Mouse (Mus musculus) MEL (cell line): ENCODE measurements at regions not wholly inside any gene's neighbourhood (a gene's known extent, or its start where the extent isn't known, plus 50 kb on each side); places are given as distances from the start of the nearest gene placed in this dataset.

Experiments
- CTCF ChIP-seq, 3 experiments: IDR thresholded peaks in 2 of 3; conservative IDR thresholded peaks in 1 of 3; 2 replicates each; pipeline ENCODE4 v1.5.1; 2011 to 2012; ENCODE audit warnings: low read length in 3 of 3, low read depth in 2 of 3, mild to moderate bottlenecking in 2 of 3, improper control_type of control experiment in 1 of 3, inconsistent platforms in 1 of 3, mixed read lengths in 1 of 3, moderate library complexity in 1 of 3; ENCODE audit not compliant: control insufficient read depth in 1 of 3, insufficient read depth in 1 of 3, poor library complexity in 1 of 3, severe bottlenecking in 1 of 3
- E2F4 ChIP-seq: IDR thresholded peaks from 2 replicates; pipeline ENCODE4 v1.6.1; 2011; ENCODE audit warnings: low read depth, low read length, improper control_type of control experiment, borderline replicate concordance
- EP300 ChIP-seq, 2 experiments: IDR thresholded peaks; 2 replicates each; pipeline ENCODE4 v1.6.1; 2011; ENCODE audit warnings: improper control_type of control experiment in 2 of 2, low read length in 2 of 2, low read depth in 1 of 2, mild to moderate bottlenecking in 1 of 2
- GABPA ChIP-seq: IDR thresholded peaks from 2 replicates; pipeline ENCODE4 v1.6.1; 2012; ENCODE audit warnings: low read depth, mild to moderate bottlenecking, inconsistent platforms, low read length, improper control_type of control experiment, moderate library complexity
- POLR2A ChIP-seq, 2 experiments: IDR thresholded peaks; 2 replicates each; pipeline ENCODE4 v1.6.1; 2011 to 2012; ENCODE audit warnings: low read length in 2 of 2, mild to moderate bottlenecking in 2 of 2, control low read depth in 1 of 2, improper control_type of control experiment in 1 of 2, low read depth in 1 of 2, moderate library complexity in 1 of 2; ENCODE audit not compliant: control insufficient read depth in 1 of 2, insufficient read depth in 1 of 2, poor library complexity in 1 of 2
- POLR2AphosphoS5 ChIP-seq: IDR thresholded peaks from 2 replicates; pipeline ENCODE4 v1.6.1; 2012; ENCODE audit warnings: low read depth, borderline replicate concordance, mild to moderate bottlenecking, inconsistent platforms, low read length, moderate library complexity, mixed read lengths
- RAD21 ChIP-seq: IDR thresholded peaks from 2 replicates; pipeline ENCODE4 v1.6.1; 2011; ENCODE audit warnings: mild to moderate bottlenecking, low read depth, low read length, improper control_type of control experiment
- USF1 ChIP-seq: IDR thresholded peaks from 2 replicates; pipeline ENCODE4 v1.6.1; 2014; ENCODE audit warnings: low read depth, mild to moderate bottlenecking, inconsistent platforms, low read length, improper control_type of control experiment, moderate library complexity

DNA sequence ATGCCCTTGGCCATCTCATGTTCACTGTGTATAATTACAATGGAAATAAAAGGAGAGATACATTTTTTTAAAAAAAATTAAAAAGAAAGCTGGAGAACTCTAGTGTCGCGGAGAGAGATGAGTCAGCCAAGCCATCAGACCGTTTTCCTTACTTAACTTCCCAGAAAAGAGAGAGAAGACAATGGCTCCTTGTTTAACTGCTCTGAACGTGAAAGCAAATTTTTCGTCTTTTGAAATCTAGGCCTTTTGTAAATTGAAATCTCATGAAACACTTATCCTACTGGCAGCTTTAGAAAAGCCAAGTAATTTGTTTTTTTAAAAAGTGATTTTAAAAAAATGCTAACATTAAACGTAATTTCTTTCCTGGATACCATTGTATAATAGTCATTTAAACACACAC is 89.7 kb upstream of the Runx1 start:
- TF ChIP-seq E2F4 (no peak), USF1 (no peak), POLR2A (IDR thresholded peaks at IDR 0.05; ENCODE audit: control insufficient read depth in 1 of 2, insufficient read depth in 1 of 2, low read depth in 1 of 2, low read length in 2 of 2, poor library complexity in 1 of 2) (no peak), CTCF (IDR thresholded peaks at IDR 0.05 in 2 of 3, conservative IDR thresholded peaks at IDR 0.05 in 1 of 3; ENCODE audit: control insufficient read depth in 1 of 3, insufficient read depth in 1 of 3, low read depth in 2 of 3, low read length in 3 of 3, poor library complexity in 1 of 3, severe bottlenecking in 1 of 3) (no peak), GABPA (no peak), POLR2AphosphoS5 (no peak), EP300 (IDR thresholded peaks at IDR 0.05; ENCODE audit: low read depth in 1 of 2, low read length in 2 of 2) (no peak), RAD21 (no peak)
